Mouse (Mus musculus): ENCODE data around the gene Tlr3. TPM values are rescaled to one million over a fixed set of nuclear protein-coding genes. Genes with fewer than 3 reads are reported as not detected.

Tlr3 gene
- polyA plus RNA-seq, 1 experiment from 2014 or later = 1.7 TPM

GRCm38 (mm10) chr8:45438899-45439535, 28.1 kb upstream of the Tlr3 start:
- no peak for ATAC-seq
- WGBS (ENCODE audit: insufficient replicate concordance) = 9% methylated on average over 5 of the region's 5 CpGs
- DNase-seq = no peak

DNA sequence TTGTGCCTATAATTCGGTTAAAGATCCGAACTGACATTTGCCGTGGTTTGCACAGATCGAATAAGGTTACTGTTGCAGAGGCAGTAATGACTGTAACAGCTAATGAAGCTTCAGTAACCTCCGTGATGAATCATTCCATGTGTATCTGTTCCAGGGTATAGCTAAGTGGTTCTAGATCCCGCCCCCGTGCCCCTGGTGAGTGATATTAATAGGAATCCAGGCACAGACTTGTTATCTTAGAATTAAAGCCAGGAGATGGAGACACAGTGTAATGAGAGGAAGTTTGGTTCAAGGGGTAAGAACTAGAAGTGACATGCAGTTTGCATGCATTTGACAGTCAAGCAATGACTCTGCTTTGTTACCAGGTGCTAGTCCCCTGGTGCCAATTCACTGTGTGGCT, 9.3 kb upstream of the Tlr3 start:
- no peaks in the 10 kb centered on the region for H3K27me3 ChIP-seq (ENCODE audit: insufficient read depth, low read length)
- DNase-seq = no peak
- no peak overlapping the region for H3K9ac ChIP-seq (replicated peaks)
- WGBS (ENCODE audit: insufficient replicate concordance) = 83% methylated on average over 7 of the region's 7 CpGs
- H3K36me3 ChIP-seq (replicated peaks; ENCODE audit: insufficient read depth, low read length) = no peaks in the 10 kb centered on the region
- ATAC-seq = no peak
- TF ChIP-seq CTCF (IDR thresholded peaks at IDR 0.05; ENCODE audit: low read depth) (no peak), EP300 (IDR thresholded peaks at IDR 0.05; ENCODE audit: low read depth) (no peak)
- no peak overlapping the region for H3K27ac ChIP-seq (ENCODE audit: low read depth)
- no peaks in the 10 kb centered on the region for H3K4me1 ChIP-seq (ENCODE audit: insufficient read depth)
- H3K4me2 ChIP-seq (ENCODE audit: low read depth, low read length) = no peak overlapping the region
- no peak overlapping the region for H3K4me3 ChIP-seq (ENCODE audit: low read depth, low read length)
- no peaks in the 10 kb centered on the region for H3K9me3 ChIP-seq (ENCODE audit: low read length)

More at GRCm38 (mm10) chr8:45438899-45439535, 28.1 kb upstream of the Tlr3 start:
- no peak overlapping the region for H3K27ac ChIP-seq (ENCODE audit: low read depth)
- no peak overlapping the region for H3K4me3 ChIP-seq (ENCODE audit: low read depth, low read length)
- H3K36me3 ChIP-seq (replicated peaks; ENCODE audit: insufficient read depth, low read length) = no peaks in the 10 kb centered on the region
- no peak overlapping the region for H3K9ac ChIP-seq (replicated peaks)
- H3K9me3 ChIP-seq (ENCODE audit: low read length) = no peaks in the 10 kb centered on the region
- H3K27me3 ChIP-seq (ENCODE audit: insufficient read depth, low read length) = no peaks in the 10 kb centered on the region
- TF ChIP-seq EP300 (IDR thresholded peaks at IDR 0.05; ENCODE audit: low read depth) (no peak), CTCF (IDR thresholded peaks at IDR 0.05; ENCODE audit: low read depth) (peak; percentile 69)
- no peaks in the 10 kb centered on the region for H3K4me1 ChIP-seq (ENCODE audit: insufficient read depth)
- H3K4me2 ChIP-seq (ENCODE audit: low read depth, low read length) = no peak overlapping the region

DNA sequence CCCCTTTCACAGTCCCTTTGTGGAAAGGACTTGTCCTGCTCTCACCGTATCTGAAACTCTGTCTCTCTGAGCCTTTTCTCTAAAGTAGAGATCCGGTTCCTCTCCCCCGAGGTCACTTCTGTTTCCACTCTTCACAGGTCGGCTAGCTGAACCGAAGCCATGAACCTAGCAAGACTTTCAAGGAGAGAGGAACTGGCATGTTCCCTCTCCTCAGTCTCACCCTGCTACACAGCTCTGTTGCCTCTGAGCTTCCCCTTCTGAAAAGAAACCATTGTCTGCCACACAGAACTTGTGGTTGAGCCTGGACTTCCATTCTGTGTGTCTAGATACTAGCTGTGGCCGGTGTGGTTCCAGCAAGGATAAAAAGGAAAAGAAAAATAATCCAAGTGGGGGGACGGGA, 4.1 kb upstream of the Tlr3 start:
- no peak for DNase-seq
- Histone ChIP-seq H3K27me3 (ENCODE audit: insufficient read depth, low read length) (no peaks in the 10 kb centered on the region), H3K9me3 (ENCODE audit: low read length) (no peaks in the 10 kb centered on the region), H3K4me3 (ENCODE audit: low read depth, low read length) (no peak overlapping the region), H3K27ac (ENCODE audit: low read depth) (peak overlapping the region; percentile 22; the same call in 1 of the 2 replicates), H3K4me1 (ENCODE audit: insufficient read depth) (0 out of 2 replicates have a peak, but pooled peaks cover 3% of the 10 kb centered on the region), H3K9ac (replicated peaks) (no peak overlapping the region), H3K36me3 (replicated peaks; ENCODE audit: insufficient read depth, low read length) (no peaks in the 10 kb centered on the region), H3K4me2 (ENCODE audit: low read depth, low read length) (no peak overlapping the region)
- TF ChIP-seq CTCF (IDR thresholded peaks at IDR 0.05; ENCODE audit: low read depth) = no peak
- no peak for TF ChIP-seq EP300 (IDR thresholded peaks at IDR 0.05; ENCODE audit: low read depth)
- WGBS (ENCODE audit: insufficient replicate concordance) = 32% methylated on average over 7 of the region's 7 CpGs
- no peak for ATAC-seq

DNA sequence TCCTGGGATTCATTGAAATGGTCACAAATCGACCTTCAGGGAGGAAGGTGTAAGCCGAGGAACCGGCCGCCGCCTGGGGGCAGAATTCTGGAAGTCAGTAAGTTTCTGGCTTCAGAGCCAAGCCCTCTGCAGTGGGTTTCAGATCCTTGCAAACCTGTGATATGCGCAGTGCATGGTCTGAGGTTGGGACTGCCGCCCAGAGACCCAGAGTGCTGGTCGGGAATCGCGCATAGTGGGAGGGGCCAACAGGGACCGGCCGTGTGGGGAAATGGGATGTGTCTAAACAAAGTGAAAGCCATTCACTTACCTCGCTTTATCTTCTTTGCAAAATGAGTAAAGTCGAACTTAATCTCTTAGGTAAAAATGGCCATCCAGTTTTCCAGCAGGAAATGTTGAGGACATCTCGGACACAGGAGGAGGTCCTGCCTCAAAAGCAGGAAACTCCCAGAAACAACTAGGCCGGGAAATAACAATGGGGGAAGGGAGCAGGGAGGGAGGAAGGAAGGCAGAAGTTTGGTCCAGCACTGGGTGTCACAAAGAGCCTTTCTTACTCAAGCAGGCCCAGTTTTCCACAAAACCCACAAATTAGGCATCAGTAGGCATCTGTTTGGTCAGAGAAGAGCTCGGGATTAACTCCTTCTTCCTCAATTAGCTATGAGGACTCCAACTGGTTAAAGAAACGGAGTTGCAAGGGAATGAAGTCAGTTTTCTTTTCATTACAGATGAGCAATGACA, 567 bp downstream of the Tlr3 start:
- Histone ChIP-seq H3K4me2 (ENCODE audit: low read depth, low read length) (peak overlapping the region; percentile 77), H3K9ac (replicated peaks) (peak overlapping the region; percentile 61), H3K9me3 (ENCODE audit: low read length) (no peaks in the 10 kb centered on the region), H3K27me3 (ENCODE audit: insufficient read depth, low read length) (no peaks in the 10 kb centered on the region), H3K36me3 (replicated peaks; ENCODE audit: insufficient read depth, low read length) (no peaks in the 10 kb centered on the region), H3K4me1 (ENCODE audit: insufficient read depth) (0 out of 2 replicates have a peak, but pooled peaks cover 3% of the 10 kb centered on the region), H3K27ac (ENCODE audit: low read depth) (peak overlapping the region; percentile 87), H3K4me3 (ENCODE audit: low read depth, low read length) (peak overlapping the region; percentile 63)
- ATAC-seq = peak; percentile 92
- TF ChIP-seq CTCF (IDR thresholded peaks at IDR 0.05; ENCODE audit: low read depth) = peak; percentile 46
- TF ChIP-seq EP300 (IDR thresholded peaks at IDR 0.05; ENCODE audit: low read depth) = peak; percentile 17; the same call in 1 of the 2 replicates
- DNase-seq = peak; percentile 68
- 6% methylated on average over 18 of the region's 18 CpGs for WGBS (ENCODE audit: insufficient replicate concordance)

DNA sequence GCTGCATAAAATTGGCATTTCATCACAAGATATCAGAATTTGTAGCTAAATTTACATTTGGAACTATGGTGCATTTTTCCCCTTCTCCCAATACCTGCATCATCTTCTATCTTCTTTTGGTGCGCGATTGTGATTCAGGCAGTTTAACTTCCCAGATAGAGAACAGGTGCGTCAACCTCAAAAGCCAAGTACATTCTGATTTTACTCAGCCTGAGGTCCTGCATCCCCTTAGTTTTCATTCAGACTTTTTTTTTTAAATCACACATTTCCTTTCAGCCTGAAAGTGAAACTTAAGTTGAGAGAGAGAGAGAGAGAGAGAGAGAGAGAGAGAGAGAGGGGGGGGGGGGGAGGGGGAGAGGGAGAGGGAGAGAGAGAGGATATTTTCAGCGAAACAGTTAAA, 1.2 kb downstream of the Tlr3 start:
- no peak for TF ChIP-seq EP300 (IDR thresholded peaks at IDR 0.05; ENCODE audit: low read depth)
- TF ChIP-seq CTCF (IDR thresholded peaks at IDR 0.05; ENCODE audit: low read depth) = no peak
- Histone ChIP-seq H3K36me3 (replicated peaks; ENCODE audit: insufficient read depth, low read length) (no peaks in the 10 kb centered on the region), H3K4me3 (ENCODE audit: low read depth, low read length) (peak overlapping the region; percentile 63), H3K9me3 (ENCODE audit: low read length) (no peaks in the 10 kb centered on the region), H3K27ac (ENCODE audit: low read depth) (peak overlapping the region; percentile 87), H3K27me3 (ENCODE audit: insufficient read depth, low read length) (no peaks in the 10 kb centered on the region), H3K9ac (replicated peaks) (peak overlapping the region; percentile 61), H3K4me1 (ENCODE audit: insufficient read depth) (0 out of 2 replicates have a peak, but pooled peaks cover 3% of the 10 kb centered on the region), H3K4me2 (ENCODE audit: low read depth, low read length) (peak overlapping the region; percentile 77)
- DNase-seq (no peak), ATAC-seq (peak; percentile 33; the same call in 1 of the 2 replicates)
- WGBS (ENCODE audit: insufficient replicate concordance) = 40% methylated on average over 4 of the region's 4 CpGs

- H3K4me2 ChIP-seq (ENCODE audit: low read depth, low read length) = no peak overlapping the region
- H3K36me3 ChIP-seq (replicated peaks; ENCODE audit: insufficient read depth, low read length) = no peaks in the 10 kb centered on the region
- peaks cover 5% of the 10 kb centered on the region; the same call in 1 of the 2 replicates for H3K27me3 ChIP-seq (ENCODE audit: insufficient read depth, low read length)
- 43% methylated on average over 1 of the region's 1 CpGs for WGBS (ENCODE audit: insufficient replicate concordance)
- H3K4me1 ChIP-seq (ENCODE audit: insufficient read depth) = peaks cover 9% of the 10 kb centered on the region; the same call in 1 of the 2 replicates
- DNase-seq = no peak
- no peak overlapping the region for H3K9ac ChIP-seq (replicated peaks)
- TF ChIP-seq EP300 (IDR thresholded peaks at IDR 0.05; ENCODE audit: low read depth) = no peak
- TF ChIP-seq CTCF (IDR thresholded peaks at IDR 0.05; ENCODE audit: low read depth) = no peak
- no peaks in the 10 kb centered on the region for H3K9me3 ChIP-seq (ENCODE audit: low read length)
- no peak overlapping the region for H3K4me3 ChIP-seq (ENCODE audit: low read depth, low read length)
- no peak for ATAC-seq
- H3K27ac ChIP-seq (ENCODE audit: low read depth) = no peak overlapping the region
These were observed 27.6 kb downstream of the Tlr3 start for GRCm38 (mm10) chr8:45383250-45383649.
